Mouse (Mus musculus): ENCODE measurements at regions not wholly inside any gene's neighbourhood (a gene's known extent, or its start where the extent isn't known, plus 50 kb on each side); places are given as distances from the start of the nearest gene placed in this dataset.
"Not testable (repeated sequence)": the region's sequence is repeated elsewhere in the genome, so short reads cannot be mapped to it uniquely, and the experiment has no call there.

GRCm38 (mm10) chr14:45805950-45806349, 148.0 kb upstream of the Ddhd1 start:
- Histone ChIP-seq H3K27ac (ENCODE audit: low read depth) (no peak overlapping the region), H3K27me3 (ENCODE audit: insufficient read depth, low read length) (no peaks in the 10 kb centered on the region), H3K4me3 (ENCODE audit: low read depth, low read length) (no peak overlapping the region), H3K9ac (no peak overlapping the region), H3K4me1 (ENCODE audit: insufficient read depth) (no peaks in the 10 kb centered on the region), H3K9me3 (ENCODE audit: low read depth, low read length) (no peaks in the 10 kb centered on the region), H3K4me2 (no peak overlapping the region), H3K36me3 (ENCODE audit: insufficient read depth) (no peaks in the 10 kb centered on the region)
- no peak for DNase-seq
- TF ChIP-seq CTCF (IDR thresholded peaks at IDR 0.05; ENCODE audit: low read depth), result no peak
- WGBS, result 90% methylated on average over 3 of the region's 3 CpGs
- ATAC-seq (ENCODE audit: insufficient read depth), result no peak

GRCm38 (mm10) chr14:45806726-45807280, 148.9 kb upstream of the Ddhd1 start:
- no peaks in the 10 kb centered on the region for H3K9me3 ChIP-seq (ENCODE audit: low read depth, low read length)
- no peak for TF ChIP-seq CTCF (IDR thresholded peaks at IDR 0.05; ENCODE audit: low read depth)
- no peak overlapping the region for H3K4me3 ChIP-seq (ENCODE audit: low read depth, low read length)
- H3K27ac ChIP-seq (ENCODE audit: low read depth), result no peak overlapping the region
- no peaks in the 10 kb centered on the region for H3K27me3 ChIP-seq (ENCODE audit: insufficient read depth, low read length)
- H3K9ac ChIP-seq, result no peak overlapping the region
- H3K36me3 ChIP-seq (ENCODE audit: insufficient read depth), result no peaks in the 10 kb centered on the region
- no peak for ATAC-seq (ENCODE audit: insufficient read depth)
- no peak overlapping the region for H3K4me2 ChIP-seq
- WGBS, result 50% methylated on average over 7 of the region's 7 CpGs
- H3K4me1 ChIP-seq (ENCODE audit: insufficient read depth), result no peaks in the 10 kb centered on the region
- DNase-seq, result peak; percentile 48

- no peak overlapping the region for H3K9ac ChIP-seq
- TF ChIP-seq CTCF (IDR thresholded peaks at IDR 0.05; ENCODE audit: low read depth), result no peak
- no peak overlapping the region for H3K4me2 ChIP-seq
- no peaks in the 10 kb centered on the region for H3K27me3 ChIP-seq (ENCODE audit: insufficient read depth, low read length)
- no peaks in the 10 kb centered on the region for H3K9me3 ChIP-seq (ENCODE audit: low read depth, low read length)
- no peak for DNase-seq
- H3K4me1 ChIP-seq (ENCODE audit: insufficient read depth), result no peaks in the 10 kb centered on the region
- no peak overlapping the region for H3K27ac ChIP-seq (ENCODE audit: low read depth)
- no peak for ATAC-seq (ENCODE audit: insufficient read depth)
- no peaks in the 10 kb centered on the region for H3K36me3 ChIP-seq (ENCODE audit: insufficient read depth)
- 84% methylated on average over 7 of the region's 7 CpGs for WGBS
- H3K4me3 ChIP-seq (ENCODE audit: low read depth, low read length), result no peak overlapping the region
These were observed 149.8 kb upstream of the Ddhd1 start for GRCm38 (mm10) chr14:45807767-45808166.

- H3K27ac ChIP-seq (ENCODE audit: low read depth), result no peak overlapping the region
- H3K9ac ChIP-seq, result no peak overlapping the region
- H3K4me3 ChIP-seq (ENCODE audit: low read depth, low read length), result no peak overlapping the region
- no peaks in the 10 kb centered on the region for H3K36me3 ChIP-seq (ENCODE audit: insufficient read depth)
- no peak overlapping the region for H3K4me2 ChIP-seq
- no peaks in the 10 kb centered on the region for H3K4me1 ChIP-seq (ENCODE audit: insufficient read depth)
- no peak for TF ChIP-seq CTCF (IDR thresholded peaks at IDR 0.05; ENCODE audit: low read depth)
- no peak for ATAC-seq (ENCODE audit: insufficient read depth)
- no peak for DNase-seq
- 89% methylated on average over 7 of the region's 7 CpGs for WGBS
- no peaks in the 10 kb centered on the region for H3K9me3 ChIP-seq (ENCODE audit: low read depth, low read length)
- H3K27me3 ChIP-seq (ENCODE audit: insufficient read depth, low read length), result no peaks in the 10 kb centered on the region
These were observed 151.5 kb upstream of the Ddhd1 start for GRCm38 (mm10) chr14:45809491-45809890.

GRCm38 (mm10) chr14:45810101-45810500, 152.2 kb upstream of the Ddhd1 start:
- Histone ChIP-seq H3K27me3 (ENCODE audit: insufficient read depth, low read length) (no peaks in the 10 kb centered on the region), H3K9me3 (ENCODE audit: low read depth, low read length) (no peaks in the 10 kb centered on the region), H3K36me3 (ENCODE audit: insufficient read depth) (no peaks in the 10 kb centered on the region), H3K4me3 (ENCODE audit: low read depth, low read length) (no peak overlapping the region), H3K4me2 (no peak overlapping the region), H3K27ac (ENCODE audit: low read depth) (no peak overlapping the region), H3K9ac (no peak overlapping the region), H3K4me1 (ENCODE audit: insufficient read depth) (no peaks in the 10 kb centered on the region)
- 54% methylated on average over 4 of the region's 4 CpGs for WGBS
- no peak for TF ChIP-seq CTCF (IDR thresholded peaks at IDR 0.05; ENCODE audit: low read depth)
- DNase-seq (no peak), ATAC-seq (ENCODE audit: insufficient read depth) (no peak)

- Histone ChIP-seq H3K9ac (no peak overlapping the region), H3K36me3 (ENCODE audit: insufficient read depth) (no peaks in the 10 kb centered on the region), H3K4me3 (ENCODE audit: low read depth, low read length) (no peak overlapping the region), H3K9me3 (ENCODE audit: low read depth, low read length) (no peaks in the 10 kb centered on the region), H3K4me1 (ENCODE audit: insufficient read depth) (no peaks in the 10 kb centered on the region), H3K27me3 (ENCODE audit: insufficient read depth, low read length) (no peaks in the 10 kb centered on the region), H3K4me2 (no peak overlapping the region), H3K27ac (ENCODE audit: low read depth) (no peak overlapping the region)
- TF ChIP-seq CTCF (IDR thresholded peaks at IDR 0.05; ENCODE audit: low read depth), result no peak
- DNase-seq (no peak), ATAC-seq (ENCODE audit: insufficient read depth) (no peak)
- WGBS, result 37% methylated on average over 3 of the region's 3 CpGs
These were observed 152.7 kb upstream of the Ddhd1 start for GRCm38 (mm10) chr14:45810630-45811029.

GRCm38 (mm10) chr14:45815598-45815997, 157.7 kb upstream of the Ddhd1 start:
- DNase-seq, result no peak
- H3K9me3 ChIP-seq (ENCODE audit: low read depth, low read length), result no peaks in the 10 kb centered on the region
- ATAC-seq (ENCODE audit: insufficient read depth), result no peak
- no peak overlapping the region for H3K4me2 ChIP-seq
- no peaks in the 10 kb centered on the region for H3K27me3 ChIP-seq (ENCODE audit: insufficient read depth, low read length)
- H3K36me3 ChIP-seq (ENCODE audit: insufficient read depth), result no peaks in the 10 kb centered on the region
- H3K9ac ChIP-seq, result no peak overlapping the region
- H3K27ac ChIP-seq (ENCODE audit: low read depth), result no peak overlapping the region
- no peak overlapping the region for H3K4me3 ChIP-seq (ENCODE audit: low read depth, low read length)
- H3K4me1 ChIP-seq (ENCODE audit: insufficient read depth), result no peaks in the 10 kb centered on the region
- 83% methylated on average over 2 of the region's 2 CpGs for WGBS
- no peak for TF ChIP-seq CTCF (IDR thresholded peaks at IDR 0.05; ENCODE audit: low read depth)

- not testable (repeated sequence) for H3K27ac ChIP-seq (ENCODE audit: low read depth); DNase-seq; H3K9ac ChIP-seq; H3K27me3 ChIP-seq (ENCODE audit: insufficient read depth, low read length); H3K9me3 ChIP-seq (ENCODE audit: low read depth, low read length); H3K36me3 ChIP-seq (ENCODE audit: insufficient read depth); H3K4me2 ChIP-seq; ATAC-seq (ENCODE audit: insufficient read depth); H3K4me1 ChIP-seq (ENCODE audit: insufficient read depth); H3K4me3 ChIP-seq (ENCODE audit: low read depth, low read length)
- 85% methylated on average over 17 of the region's 17 CpGs for WGBS
These were observed 158.7 kb upstream of the Ddhd1 start for GRCm38 (mm10) chr14:45816611-45817010.

Data from lung, embryonic 14.5 days (tissue).